Mouse (Mus musculus): ENCODE results near the gene 4933415A04Rik. TPM values are rescaled to one million over a fixed set of nuclear protein-coding genes. Genes with fewer than 3 reads are reported as not detected.

The 4933415A04Rik gene
- polyA plus RNA-seq, 1 experiment from 2014 or later = 11.3 TPM

DNA sequence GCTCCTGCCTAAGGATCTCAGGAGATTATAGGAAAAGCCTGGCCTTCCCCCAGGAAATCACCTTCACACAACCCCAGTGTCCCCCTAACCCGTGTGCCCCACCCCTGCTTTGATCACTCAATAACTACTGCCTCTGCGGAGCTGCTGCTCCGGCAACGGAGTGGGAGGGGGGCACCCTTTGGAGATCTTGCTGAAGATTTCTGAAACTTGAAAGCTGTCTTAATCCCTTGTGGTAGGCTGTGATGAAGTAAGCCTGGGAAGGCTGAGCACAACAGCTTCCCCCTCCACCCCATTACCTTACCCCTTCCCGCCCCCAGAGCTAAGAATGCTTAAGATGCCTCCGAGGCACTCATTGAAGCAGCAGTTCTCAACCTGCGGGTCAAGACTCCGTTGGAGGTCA, 21.0 kb upstream of the 4933415A04Rik start:
- peak overlapping the region; percentile 59 for H3K27ac ChIP-seq (ENCODE audit: low read depth, low read length)
- no peaks in the 10 kb centered on the region for H3K36me3 ChIP-seq (ENCODE audit: control insufficient read depth, insufficient read depth, low read length)
- H3K9ac ChIP-seq (ENCODE audit: low read length) = peak overlapping the region; percentile 28; the same call in 1 of the 2 replicates
- no peaks in the 10 kb centered on the region for H3K9me3 ChIP-seq (ENCODE audit: control insufficient read depth, low read length)
- WGBS = 3% methylated on average over 8 of the region's 8 CpGs
- H3K27me3 ChIP-seq (ENCODE audit: control insufficient read depth, insufficient read depth, low read length) = no peaks in the 10 kb centered on the region
- ATAC-seq (ENCODE audit: low FRiP score) (peak; percentile 74), DNase-seq (ENCODE audit: low spot score, missing footprints) (peak; percentile 88)
- H3K4me3 ChIP-seq (ENCODE audit: low read depth, low read length) = no peak overlapping the region
- peak overlapping the region; percentile 7; the same call in 1 of the 2 replicates for H3K4me2 ChIP-seq
- H3K4me1 ChIP-seq (ENCODE audit: control insufficient read depth, insufficient read depth, low read length) = peaks cover 40% of the 10 kb centered on the region

DNA sequence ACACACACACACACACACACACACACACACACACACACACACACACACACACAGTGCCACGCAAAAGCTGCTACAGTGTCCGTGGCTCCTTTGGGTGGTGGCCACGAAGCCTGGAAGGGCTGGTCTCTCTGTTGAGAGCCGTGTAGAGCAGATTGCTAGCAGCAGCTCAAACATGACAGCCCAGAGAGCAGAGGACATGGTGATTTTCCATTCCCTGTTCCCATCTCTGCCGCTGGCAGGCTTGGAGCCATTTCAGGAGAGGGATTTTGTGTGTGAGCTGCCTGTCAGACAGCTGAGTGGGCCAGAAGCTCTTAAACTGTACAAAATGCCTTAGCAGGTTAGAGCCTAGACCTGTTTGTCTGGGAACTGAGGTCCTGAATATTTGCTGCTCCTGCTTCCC, 20.1 kb upstream of the 4933415A04Rik start:
- no peak overlapping the region for H3K4me2 ChIP-seq
- H3K36me3 ChIP-seq (ENCODE audit: control insufficient read depth, insufficient read depth, low read length) = no peaks in the 10 kb centered on the region
- DNase-seq (ENCODE audit: low spot score, missing footprints) (peak; percentile 89), ATAC-seq (ENCODE audit: low FRiP score) (no peak)
- no peak overlapping the region for H3K4me3 ChIP-seq (ENCODE audit: low read depth, low read length)
- H3K27me3 ChIP-seq (ENCODE audit: control insufficient read depth, insufficient read depth, low read length) = no peaks in the 10 kb centered on the region
- WGBS = 55% methylated on average over 5 of the region's 5 CpGs
- H3K4me1 ChIP-seq (ENCODE audit: control insufficient read depth, insufficient read depth, low read length) = peaks cover 42% of the 10 kb centered on the region
- no peaks in the 10 kb centered on the region for H3K9me3 ChIP-seq (ENCODE audit: control insufficient read depth, low read length)
- H3K27ac ChIP-seq (ENCODE audit: low read depth, low read length) = peak overlapping the region; percentile 11; the same call in 1 of the 2 replicates
- 0 out of 2 replicates have a peak overlapping the region, but pooled peaks have one; percentile 1 for H3K9ac ChIP-seq (ENCODE audit: low read length)

DNA sequence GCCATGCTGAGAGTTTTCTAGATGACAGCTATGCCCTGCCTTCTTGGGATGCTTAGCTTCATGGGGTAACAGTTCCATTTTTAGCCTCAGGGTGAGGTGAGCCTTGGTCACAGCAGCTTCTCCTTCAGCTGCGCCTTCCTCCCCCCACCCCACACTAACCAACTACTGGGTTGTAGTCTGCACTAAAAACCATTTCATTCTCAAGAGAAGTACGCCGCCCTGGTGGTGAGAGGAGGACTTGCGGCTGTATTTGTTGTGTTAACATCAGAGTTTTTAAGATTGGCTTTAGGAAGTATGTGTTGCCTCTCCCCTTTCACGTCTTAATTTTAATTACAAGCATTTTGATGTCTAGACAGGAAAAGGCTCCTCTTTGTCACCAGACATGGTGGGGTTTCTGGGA, 18.6 kb upstream of the 4933415A04Rik start:
- ATAC-seq (ENCODE audit: low FRiP score) = no peak
- H3K27ac ChIP-seq (ENCODE audit: low read depth, low read length) = no peak overlapping the region
- H3K9me3 ChIP-seq (ENCODE audit: control insufficient read depth, low read length) = no peaks in the 10 kb centered on the region
- DNase-seq (ENCODE audit: low spot score, missing footprints) = no peak
- no peak overlapping the region for H3K4me3 ChIP-seq (ENCODE audit: low read depth, low read length)
- no peaks in the 10 kb centered on the region for H3K36me3 ChIP-seq (ENCODE audit: control insufficient read depth, insufficient read depth, low read length)
- peaks cover 42% of the 10 kb centered on the region for H3K4me1 ChIP-seq (ENCODE audit: control insufficient read depth, insufficient read depth, low read length)
- no peak overlapping the region for H3K9ac ChIP-seq (ENCODE audit: low read length)
- H3K27me3 ChIP-seq (ENCODE audit: control insufficient read depth, insufficient read depth, low read length) = no peaks in the 10 kb centered on the region
- 59% methylated on average over 5 of the region's 5 CpGs for WGBS
- no peak overlapping the region for H3K4me2 ChIP-seq

DNA sequence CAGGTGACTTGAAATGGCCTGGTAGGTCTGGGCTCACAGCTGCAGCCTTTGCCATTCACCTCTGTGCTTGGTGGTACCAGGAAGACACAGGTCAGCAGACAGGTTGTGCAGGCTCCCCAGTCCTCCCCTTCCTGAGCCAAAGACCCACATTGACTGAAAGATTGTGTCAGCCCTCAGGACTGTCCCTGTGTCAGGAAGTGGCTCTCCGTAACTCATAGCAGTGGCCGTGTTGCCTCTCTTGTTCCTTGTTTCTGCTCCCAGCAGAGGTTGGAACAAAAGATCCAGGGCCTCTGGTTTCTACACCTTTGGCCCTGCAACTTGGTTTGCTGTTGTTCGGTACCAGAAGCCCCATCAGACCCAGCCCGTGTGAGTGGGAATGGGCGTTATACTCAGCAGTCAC, 17.7 kb upstream of the 4933415A04Rik start:
- H3K9ac ChIP-seq (ENCODE audit: low read length) = no peak overlapping the region
- no peaks in the 10 kb centered on the region for H3K36me3 ChIP-seq (ENCODE audit: control insufficient read depth, insufficient read depth, low read length)
- 83% methylated on average over 5 of the region's 5 CpGs for WGBS
- DNase-seq (ENCODE audit: low spot score, missing footprints) (no peak), ATAC-seq (ENCODE audit: low FRiP score) (no peak)
- no peaks in the 10 kb centered on the region for H3K9me3 ChIP-seq (ENCODE audit: control insufficient read depth, low read length)
- no peaks in the 10 kb centered on the region for H3K27me3 ChIP-seq (ENCODE audit: control insufficient read depth, insufficient read depth, low read length)
- H3K4me1 ChIP-seq (ENCODE audit: control insufficient read depth, insufficient read depth, low read length) = peaks cover 34% of the 10 kb centered on the region
- H3K27ac ChIP-seq (ENCODE audit: low read depth, low read length) = no peak overlapping the region
- H3K4me3 ChIP-seq (ENCODE audit: low read depth, low read length) = no peak overlapping the region
- no peak overlapping the region for H3K4me2 ChIP-seq

DNA sequence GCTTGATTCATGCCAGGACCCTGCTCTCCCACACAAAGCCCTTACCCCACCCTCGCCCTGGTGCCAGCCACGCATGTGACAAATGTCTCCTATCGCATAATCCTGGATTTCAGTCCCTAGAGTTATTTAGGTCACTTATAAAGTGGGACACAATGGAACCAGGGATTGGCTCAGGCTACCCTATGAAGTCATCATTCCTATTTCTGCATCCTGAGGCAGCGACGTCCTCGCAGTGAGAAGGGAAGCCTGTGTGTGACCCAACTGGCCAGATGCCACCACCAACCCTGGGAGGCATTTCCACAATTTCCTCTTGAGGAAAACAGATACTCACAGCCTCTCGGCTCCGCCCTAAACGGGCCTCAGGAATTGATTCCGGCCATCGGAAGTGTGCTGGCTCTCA, 17.2 kb upstream of the 4933415A04Rik start:
- no peak for ATAC-seq (ENCODE audit: low FRiP score)
- Histone ChIP-seq H3K27me3 (ENCODE audit: control insufficient read depth, insufficient read depth, low read length) (no peaks in the 10 kb centered on the region), H3K9me3 (ENCODE audit: control insufficient read depth, low read length) (no peaks in the 10 kb centered on the region), H3K9ac (ENCODE audit: low read length) (no peak overlapping the region), H3K4me3 (ENCODE audit: low read depth, low read length) (no peak overlapping the region), H3K36me3 (ENCODE audit: control insufficient read depth, insufficient read depth, low read length) (no peaks in the 10 kb centered on the region), H3K4me1 (ENCODE audit: control insufficient read depth, insufficient read depth, low read length) (peaks cover 30% of the 10 kb centered on the region), H3K27ac (ENCODE audit: low read depth, low read length) (no peak overlapping the region), H3K4me2 (no peak overlapping the region)
- DNase-seq (ENCODE audit: low spot score, missing footprints) = no peak
- 87% methylated on average over 11 of the region's 11 CpGs for WGBS

DNA sequence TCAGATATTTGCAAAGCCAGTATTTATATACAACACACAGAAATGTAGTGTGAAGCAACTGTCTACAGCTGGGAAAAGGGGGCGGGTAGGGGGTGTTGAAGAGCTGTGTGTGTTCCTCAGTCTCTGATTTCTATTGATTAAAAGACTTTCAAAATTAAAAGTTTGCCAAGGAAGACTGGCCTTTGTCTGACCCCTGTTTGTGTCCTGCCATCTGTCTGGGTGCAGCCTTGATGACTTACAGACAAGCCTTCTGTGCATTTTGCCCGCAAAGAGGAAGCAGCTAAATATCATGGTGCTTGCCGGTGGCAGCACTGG, 11.8 kb upstream of the 4933415A04Rik start:
- 3% methylated on average over 3 of the region's 3 CpGs for WGBS
- Histone ChIP-seq H3K27me3 (ENCODE audit: control insufficient read depth, insufficient read depth, low read length) (no peaks in the 10 kb centered on the region), H3K4me3 (ENCODE audit: low read depth, low read length) (no peak overlapping the region), H3K36me3 (ENCODE audit: control insufficient read depth, insufficient read depth, low read length) (no peaks in the 10 kb centered on the region), H3K4me2 (peak overlapping the region; percentile 46), H3K9me3 (ENCODE audit: control insufficient read depth, low read length) (no peaks in the 10 kb centered on the region), H3K9ac (ENCODE audit: low read length) (peak overlapping the region; percentile 62), H3K27ac (ENCODE audit: low read depth, low read length) (peak overlapping the region; percentile 99), H3K4me1 (ENCODE audit: control insufficient read depth, insufficient read depth, low read length) (peaks cover 28% of the 10 kb centered on the region)
- DNase-seq (ENCODE audit: low spot score, missing footprints) (peak; percentile 93), ATAC-seq (ENCODE audit: low FRiP score) (peak; percentile 2)

DNA sequence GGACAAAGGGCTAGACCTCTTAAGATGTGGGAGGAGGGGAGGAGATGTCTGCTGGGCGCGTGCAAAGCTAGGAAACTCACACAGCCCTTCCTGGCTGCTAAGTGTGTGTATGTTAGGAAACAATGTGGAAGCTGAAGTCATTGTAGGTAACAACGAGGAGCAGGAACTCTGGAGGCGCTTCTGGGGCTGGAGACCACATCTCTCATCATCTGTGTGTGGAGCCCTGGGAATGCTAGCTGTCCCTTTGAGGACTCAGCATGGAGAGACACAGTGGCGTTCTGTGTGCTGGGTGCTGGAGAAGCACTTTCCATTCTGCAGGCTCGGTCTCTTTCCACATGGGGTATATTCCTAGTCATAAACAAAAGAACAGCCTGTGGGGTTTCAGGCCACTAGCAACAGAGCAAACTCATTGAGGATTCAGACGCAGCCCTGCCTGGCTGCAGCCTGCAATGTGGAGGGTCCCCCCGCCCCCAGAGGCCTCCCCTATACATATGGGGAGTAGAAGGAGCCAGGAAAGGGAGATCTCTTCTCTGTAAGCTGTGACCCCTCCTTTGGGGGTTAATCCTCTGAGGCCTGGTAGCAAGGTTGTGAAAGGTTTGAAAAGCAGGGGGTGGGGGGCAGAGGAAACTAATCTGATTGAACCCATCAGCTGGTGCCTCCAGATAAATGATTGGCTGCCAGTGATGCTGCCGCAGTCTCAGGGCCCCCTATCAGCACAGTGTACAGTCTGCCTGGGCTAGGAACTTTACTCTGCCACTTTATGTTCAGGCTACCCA, 11.3 kb upstream of the 4933415A04Rik start:
- Histone ChIP-seq H3K27ac (ENCODE audit: low read depth, low read length) (peak overlapping the region; percentile 99), H3K9me3 (ENCODE audit: control insufficient read depth, low read length) (no peaks in the 10 kb centered on the region), H3K36me3 (ENCODE audit: control insufficient read depth, insufficient read depth, low read length) (no peaks in the 10 kb centered on the region), H3K4me2 (peak overlapping the region; percentile 46), H3K4me3 (ENCODE audit: low read depth, low read length) (no peak overlapping the region), H3K27me3 (ENCODE audit: control insufficient read depth, insufficient read depth, low read length) (no peaks in the 10 kb centered on the region), H3K4me1 (ENCODE audit: control insufficient read depth, insufficient read depth, low read length) (peaks cover 28% of the 10 kb centered on the region), H3K9ac (ENCODE audit: low read length) (peak overlapping the region; percentile 62)
- WGBS = 1% methylated on average over 9 of the region's 9 CpGs
- peak; percentile 95 for DNase-seq (ENCODE audit: low spot score, missing footprints)
- ATAC-seq (ENCODE audit: low FRiP score) = peak; percentile 95

DNA sequence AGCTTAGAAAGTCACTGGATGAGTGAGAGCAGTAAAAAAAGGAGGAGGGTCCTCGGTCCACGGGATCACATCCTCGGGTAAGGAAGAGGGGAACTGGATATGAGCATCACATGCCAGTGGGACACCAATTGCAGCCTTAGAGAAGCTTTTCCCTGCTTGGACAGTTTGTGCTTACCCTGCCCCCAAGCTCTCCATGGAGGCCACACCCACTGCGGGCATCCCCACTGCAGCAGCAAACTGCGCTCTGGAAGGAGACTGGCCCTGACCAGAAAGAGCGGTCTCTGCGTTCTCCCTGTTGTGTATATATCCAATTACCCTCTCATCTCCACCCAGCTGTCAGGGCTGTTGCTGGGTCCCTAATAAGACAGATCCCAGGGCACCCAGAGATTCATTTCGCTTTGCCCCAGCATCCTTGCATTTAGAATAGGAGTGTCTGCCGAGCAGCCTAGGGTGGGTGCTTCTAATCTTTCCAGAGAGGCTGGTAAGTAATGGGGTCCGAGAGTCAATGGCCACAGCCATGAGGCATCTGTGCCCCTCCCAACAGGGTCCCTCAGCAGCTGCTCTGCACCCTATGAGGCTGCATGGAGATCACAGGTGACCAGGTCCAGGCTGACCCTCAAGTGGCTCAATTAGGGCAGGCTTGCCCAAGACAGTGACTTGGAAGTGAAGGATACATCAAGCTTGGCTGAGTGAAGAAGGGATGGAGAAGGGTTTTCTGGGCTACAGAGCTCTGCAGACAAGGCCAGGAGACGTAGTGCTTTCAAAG, 8.9 kb upstream of the 4933415A04Rik start:
- Histone ChIP-seq H3K4me3 (ENCODE audit: low read depth, low read length) (no peak overlapping the region), H3K9me3 (ENCODE audit: control insufficient read depth, low read length) (no peaks in the 10 kb centered on the region), H3K36me3 (ENCODE audit: control insufficient read depth, insufficient read depth, low read length) (peaks cover 8% of the 10 kb centered on the region), H3K4me2 (no peak overlapping the region), H3K4me1 (ENCODE audit: control insufficient read depth, insufficient read depth, low read length) (peaks cover 26% of the 10 kb centered on the region), H3K27me3 (ENCODE audit: control insufficient read depth, insufficient read depth, low read length) (no peaks in the 10 kb centered on the region), H3K27ac (ENCODE audit: low read depth, low read length) (no peak overlapping the region), H3K9ac (ENCODE audit: low read length) (no peak overlapping the region)
- no peak for ATAC-seq (ENCODE audit: low FRiP score)
- peak; percentile 85 for DNase-seq (ENCODE audit: low spot score, missing footprints)
- 37% methylated on average over 11 of the region's 11 CpGs for WGBS

Measured in midbrain, embryonic 11.5 days (tissue).